Mouse (Mus musculus) megakaryocyte, embryonic 14.5 days (primary cell): ENCODE measurements around the gene Fgd5. TPM values are rescaled to one million over a fixed set of nuclear protein-coding genes. Genes with fewer than 3 reads are reported as not detected.

ENCODE experiments used
- H3K27me3 ChIP-seq: replicated peaks from 2 replicates; pipeline ENCODE3; 2012; ENCODE audit warnings: inconsistent platforms
- H3K36me3 ChIP-seq: replicated peaks from 2 replicates; pipeline ENCODE3; 2012; ENCODE audit warnings: low read length, inconsistent platforms, mixed read lengths
- H3K4me1 ChIP-seq: 2 replicates; pipeline ENCODE4 v1.6.1; 2012; ENCODE audit warnings: inconsistent platforms
- H3K4me3 ChIP-seq: replicated peaks from 2 replicates; pipeline ENCODE3; 2012; ENCODE audit warnings: moderate library complexity, mild to moderate bottlenecking, inconsistent platforms
- H3K9me3 ChIP-seq: 2 replicates; pipeline ENCODE4 v1.6.1; 2012; ENCODE audit warnings: inconsistent platforms
- FLI1 ChIP-seq: IDR thresholded peaks from 2 replicates; pipeline ENCODE4 v1.6.1; 2012; ENCODE audit warnings: low read length, inconsistent platforms, mixed read lengths
- GATA1 ChIP-seq: IDR thresholded peaks from 3 replicates; pipeline ENCODE4 v1.6.1; 2012; ENCODE audit warnings: mixed read lengths, low read length, inconsistent platforms, borderline replicate concordance
- polyA plus RNA-seq: library from polyadenylated mRNA; stranded (reverse); fragments of >175 nt; gene quantifications from 2 replicates; pipeline ENCODE4 v1.2.3, GENCODE M21; 2012; ENCODE audit warnings: low replicate concordance; ENCODE audit not compliant: insufficient read depth

The Fgd5 gene
- polyA plus RNA-seq, 1 experiment = 0.08 TPM

DNA sequence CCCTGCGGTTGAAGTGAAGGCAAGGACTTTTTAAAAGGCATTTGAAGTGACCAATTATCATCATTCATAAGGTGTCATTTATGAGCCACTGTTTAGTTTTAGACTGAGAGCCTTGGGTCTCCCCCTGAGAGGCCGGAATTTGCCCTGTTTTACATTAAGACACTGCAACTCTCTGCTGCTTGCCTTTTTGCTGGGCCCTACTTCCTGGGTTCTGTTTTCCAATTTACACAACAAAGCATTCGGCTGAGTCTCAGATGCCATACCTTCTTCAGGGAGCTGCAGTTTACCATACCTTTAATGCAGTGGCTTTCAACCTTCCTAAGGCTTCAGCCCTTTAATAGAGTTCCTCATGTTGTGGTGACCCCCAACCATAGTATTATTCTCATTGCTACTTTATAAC, 26.1 kb downstream of the Fgd5 start:
- Histone ChIP-seq H3K9me3 (no peaks in the 10 kb centered on the region), H3K36me3 (no peaks in the 10 kb centered on the region), H3K27me3 (peaks cover 59% of the 10 kb centered on the region), H3K4me1 (no peaks in the 10 kb centered on the region), H3K4me3 (no peak overlapping the region)
- TF ChIP-seq GATA1 (no peak), FLI1 (no peak)

- H3K4me3 ChIP-seq = no peak overlapping the region
- no peaks in the 10 kb centered on the region for H3K36me3 ChIP-seq
- H3K4me1 ChIP-seq = peaks cover 7% of the 10 kb centered on the region
- TF ChIP-seq GATA1 (no peak), FLI1 (no peak)
- H3K9me3 ChIP-seq = no peaks in the 10 kb centered on the region
- H3K27me3 ChIP-seq = peaks cover 63% of the 10 kb centered on the region
Measured at GRCm38 (mm10) chr6:92010895-92011294, 32.2 kb downstream of the Fgd5 start.

- no peaks in the 10 kb centered on the region for H3K9me3 ChIP-seq
- H3K4me1 ChIP-seq = peaks cover 7% of the 10 kb centered on the region
- H3K4me3 ChIP-seq = no peak overlapping the region
- H3K36me3 ChIP-seq = no peaks in the 10 kb centered on the region
- no peak for TF ChIP-seq GATA1
- TF ChIP-seq FLI1 = no peak
- H3K27me3 ChIP-seq = peaks cover 67% of the 10 kb centered on the region
Measured at GRCm38 (mm10) chr6:92012413-92012812, 33.7 kb downstream of the Fgd5 start.

GRCm38 (mm10) chr6:92013035-92013434, 34.4 kb downstream of the Fgd5 start:
- H3K9me3 ChIP-seq = no peaks in the 10 kb centered on the region
- no peaks in the 10 kb centered on the region for H3K36me3 ChIP-seq
- H3K4me1 ChIP-seq = peaks cover 7% of the 10 kb centered on the region
- TF ChIP-seq GATA1 (no peak), FLI1 (no peak)
- no peak overlapping the region for H3K4me3 ChIP-seq
- H3K27me3 ChIP-seq = peaks cover 67% of the 10 kb centered on the region

GRCm38 (mm10) chr6:92013620-92014019, 34.9 kb downstream of the Fgd5 start:
- Histone ChIP-seq H3K4me1 (peaks cover 12% of the 10 kb centered on the region), H3K27me3 (peaks cover 66% of the 10 kb centered on the region), H3K9me3 (no peaks in the 10 kb centered on the region), H3K4me3 (no peak overlapping the region), H3K36me3 (no peaks in the 10 kb centered on the region)
- TF ChIP-seq FLI1 (no peak), GATA1 (no peak)

GRCm38 (mm10) chr6:92014936-92015335, 36.3 kb downstream of the Fgd5 start:
- no peaks in the 10 kb centered on the region for H3K36me3 ChIP-seq
- H3K9me3 ChIP-seq = no peaks in the 10 kb centered on the region
- no peak for TF ChIP-seq GATA1
- no peak for TF ChIP-seq FLI1
- peaks cover 69% of the 10 kb centered on the region for H3K27me3 ChIP-seq
- peaks cover 16% of the 10 kb centered on the region for H3K4me1 ChIP-seq
- H3K4me3 ChIP-seq = no peak overlapping the region

DNA sequence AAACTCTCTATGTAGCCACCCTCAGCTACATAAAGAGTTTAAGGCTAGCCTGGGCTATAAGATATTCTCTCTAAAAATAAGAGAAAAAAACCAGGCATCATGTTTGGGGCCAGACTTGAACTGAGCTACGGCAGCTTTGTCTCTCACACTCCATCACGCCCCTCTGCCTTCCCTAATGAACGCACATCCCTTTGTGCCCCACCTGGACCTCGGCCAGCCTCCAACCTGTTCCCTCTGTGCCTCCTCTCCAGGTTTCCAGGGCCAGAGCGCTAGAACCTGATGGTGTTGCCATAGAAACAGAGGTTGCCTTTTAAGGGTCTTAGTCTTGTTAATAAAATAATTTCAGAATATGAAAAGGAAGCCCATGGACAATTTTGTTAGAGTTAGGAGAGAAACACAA, 37.2 kb downstream of the Fgd5 start:
- H3K4me1 ChIP-seq = peaks cover 16% of the 10 kb centered on the region
- TF ChIP-seq FLI1 = no peak
- no peak for TF ChIP-seq GATA1
- no peaks in the 10 kb centered on the region for H3K36me3 ChIP-seq
- H3K4me3 ChIP-seq = no peak overlapping the region
- H3K9me3 ChIP-seq = no peaks in the 10 kb centered on the region
- H3K27me3 ChIP-seq = peaks cover 69% of the 10 kb centered on the region

GRCm38 (mm10) chr6:92016738-92017137, 38.1 kb downstream of the Fgd5 start:
- Histone ChIP-seq H3K9me3 (no peaks in the 10 kb centered on the region), H3K36me3 (no peaks in the 10 kb centered on the region), H3K27me3 (peaks cover 69% of the 10 kb centered on the region), H3K4me3 (no peak overlapping the region), H3K4me1 (peaks cover 16% of the 10 kb centered on the region)
- TF ChIP-seq FLI1 (no peak), GATA1 (no peak)

DNA sequence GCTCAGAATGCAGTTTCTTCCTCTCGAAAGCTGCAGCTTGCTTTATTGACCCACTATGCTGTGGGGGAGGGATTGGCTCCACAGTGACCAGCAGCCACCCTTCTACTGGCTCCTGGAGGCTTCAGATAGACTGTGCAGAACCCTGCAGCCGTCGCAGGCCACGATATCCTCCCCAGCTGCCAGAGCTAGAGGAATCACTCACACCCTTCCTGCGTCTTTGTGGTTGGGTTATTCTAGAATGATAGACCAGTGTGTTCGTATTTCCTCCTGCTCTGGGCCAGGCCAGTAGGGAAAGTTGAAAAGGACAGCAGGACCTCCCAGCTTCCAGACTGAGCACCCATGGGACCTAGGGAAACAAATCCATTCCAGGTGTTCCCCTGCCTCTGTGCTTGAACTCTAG, 39.7 kb downstream of the Fgd5 start:
- H3K9me3 ChIP-seq = no peaks in the 10 kb centered on the region
- TF ChIP-seq FLI1 (no peak), GATA1 (no peak)
- no peak overlapping the region for H3K4me3 ChIP-seq
- H3K36me3 ChIP-seq = no peaks in the 10 kb centered on the region
- peaks cover 68% of the 10 kb centered on the region for H3K27me3 ChIP-seq
- peaks cover 16% of the 10 kb centered on the region for H3K4me1 ChIP-seq

DNA sequence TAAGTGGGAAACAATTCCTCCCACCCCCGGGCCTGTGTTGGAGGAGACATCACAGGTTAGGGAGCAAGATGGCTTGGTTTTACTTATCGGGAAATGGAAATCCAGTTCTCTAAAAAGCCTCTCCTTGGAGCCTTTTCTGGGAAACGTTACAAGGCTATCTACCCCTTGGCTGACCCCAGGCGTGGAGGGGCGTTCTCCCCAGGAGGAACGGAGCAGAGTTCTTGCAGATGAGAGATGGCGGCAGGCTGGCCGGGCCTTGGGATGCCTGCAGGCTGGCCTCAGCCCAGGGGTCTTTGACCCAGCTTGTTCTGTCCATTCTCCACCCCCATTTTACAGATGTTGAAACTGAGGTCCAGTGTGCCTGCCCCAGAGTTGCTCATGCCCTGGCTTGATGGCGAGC, 42.4 kb downstream of the Fgd5 start:
- Histone ChIP-seq H3K4me1 (peaks cover 9% of the 10 kb centered on the region), H3K9me3 (no peaks in the 10 kb centered on the region), H3K4me3 (no peak overlapping the region), H3K27me3 (peaks cover 65% of the 10 kb centered on the region), H3K36me3 (no peaks in the 10 kb centered on the region)
- TF ChIP-seq GATA1 = no peak
- TF ChIP-seq FLI1 = no peak

DNA sequence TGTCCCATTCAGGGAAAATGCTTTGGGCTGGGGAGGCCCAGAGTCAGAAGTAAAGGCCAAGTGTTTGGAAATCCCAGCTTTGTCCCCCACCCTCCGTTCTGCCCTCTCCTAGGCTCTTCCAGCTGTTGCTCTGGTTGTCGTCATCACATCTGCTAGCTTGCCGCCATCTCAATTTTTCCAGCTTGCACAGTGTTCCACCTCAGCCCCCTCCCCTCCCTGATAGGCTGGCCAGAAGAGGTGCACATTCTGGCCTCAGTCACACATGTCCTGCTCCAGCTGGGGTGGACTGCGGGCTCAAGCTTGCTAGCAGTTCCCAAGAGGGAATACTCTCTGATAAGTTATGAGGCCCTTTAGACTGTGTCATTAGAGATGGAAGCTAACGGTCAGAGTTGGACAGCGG, 42.8 kb downstream of the Fgd5 start:
- Histone ChIP-seq H3K4me1 (peaks cover 9% of the 10 kb centered on the region), H3K36me3 (no peaks in the 10 kb centered on the region), H3K4me3 (no peak overlapping the region), H3K9me3 (no peaks in the 10 kb centered on the region), H3K27me3 (peaks cover 66% of the 10 kb centered on the region)
- TF ChIP-seq FLI1 (no peak), GATA1 (no peak)
